Mouse (Mus musculus): ENCODE results near the gene Supt3. TPM values are rescaled to one million over a fixed set of nuclear protein-coding genes. Genes with fewer than 3 reads are reported as not detected.
A peak's percentile ranks its signal among the peaks of the same experiment; 100 is the strongest.

Gene Supt3
- total and polyA plus RNA-seq, 2 experiments from 2014 or later, result 3.2 to 24.5 TPM

DNA sequence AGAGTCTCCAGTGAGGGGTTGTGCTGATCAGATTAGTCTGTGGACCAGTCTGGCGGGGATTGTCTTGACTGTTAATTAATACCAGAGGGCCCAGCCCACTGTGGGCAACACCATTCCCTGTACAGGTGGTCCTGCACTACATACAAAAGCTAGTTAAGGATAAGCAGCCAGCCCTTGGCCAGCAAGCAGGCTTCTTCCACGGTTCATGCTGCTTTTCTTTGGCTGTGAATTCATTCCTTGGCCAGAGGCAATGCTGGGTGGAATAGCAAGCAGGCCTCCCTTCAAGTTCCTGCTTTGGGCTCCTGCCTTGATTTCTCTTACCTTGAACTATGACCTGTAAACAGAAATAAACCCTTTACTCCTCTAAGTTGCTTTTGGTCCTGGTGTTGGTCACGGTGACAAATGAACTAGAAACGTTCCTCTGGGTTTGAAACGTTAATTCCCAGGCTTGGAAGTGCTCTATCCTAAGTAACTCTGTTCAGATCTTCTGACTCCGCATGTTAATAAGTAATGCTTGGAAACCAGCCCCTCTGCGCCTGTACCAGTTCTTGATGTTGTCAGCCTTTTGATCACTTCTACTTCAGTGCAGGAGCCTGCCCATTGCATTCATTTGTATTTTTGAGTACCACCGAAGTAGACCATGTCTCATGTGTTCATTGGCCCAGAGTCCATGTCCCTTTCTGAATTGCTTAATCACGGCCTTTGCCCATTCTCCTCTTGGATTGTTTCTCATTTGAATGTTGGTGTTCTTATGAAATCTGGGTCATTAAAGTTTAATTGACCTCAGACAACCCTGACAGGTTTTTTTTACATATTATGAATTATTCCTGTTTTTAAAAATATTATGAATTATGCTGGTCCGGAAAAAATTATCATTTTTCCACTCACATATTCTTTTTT lies 356.8 kb downstream of the Supt3 start:
- no peak for ATAC-seq
- no peak overlapping the region for H3K4me3 ChIP-seq (ENCODE audit: low read depth, low read length)
- DNase-seq, result no peak
- H3K4me1 ChIP-seq (ENCODE audit: insufficient read depth), result no peaks in the 10 kb centered on the region
- no peak for TF ChIP-seq CTCF (IDR thresholded peaks at IDR 0.05; ENCODE audit: low read depth)
- H3K9ac ChIP-seq, result no peak overlapping the region
- H3K36me3 ChIP-seq (ENCODE audit: insufficient read depth), result no peaks in the 10 kb centered on the region
- no peak overlapping the region for H3K4me2 ChIP-seq (ENCODE audit: low read depth)
- H3K27me3 ChIP-seq (ENCODE audit: insufficient read depth, low read length), result no peaks in the 10 kb centered on the region
- WGBS, result 83% methylated on average over 10 of the region's 10 CpGs
- no peaks in the 10 kb centered on the region for H3K9me3 ChIP-seq (ENCODE audit: low read length)
- no peak overlapping the region for H3K27ac ChIP-seq (ENCODE audit: low read depth, low read length)

DNA sequence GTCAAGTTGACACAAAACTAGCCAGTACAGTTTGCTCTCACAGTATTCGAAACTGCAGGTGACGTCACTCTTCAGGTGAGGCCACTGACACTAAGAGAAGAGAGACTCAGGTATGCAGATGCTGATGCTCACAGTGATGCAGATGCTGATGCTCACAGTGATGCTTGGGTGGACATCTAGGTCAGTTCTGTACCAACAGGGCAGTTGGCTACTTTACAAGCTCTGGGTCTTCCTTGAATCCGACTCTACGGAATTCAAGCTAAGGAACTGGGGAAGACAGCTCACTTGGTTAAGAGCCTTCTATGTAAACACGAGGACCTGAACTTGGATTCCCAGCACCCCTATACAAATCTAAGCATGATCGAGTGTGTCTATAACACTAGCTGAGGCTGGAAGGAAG lies 359.5 kb downstream of the Supt3 start:
- no peaks in the 10 kb centered on the region for H3K4me1 ChIP-seq (ENCODE audit: insufficient read depth)
- no peaks in the 10 kb centered on the region for H3K36me3 ChIP-seq (ENCODE audit: insufficient read depth)
- no peak for ATAC-seq
- H3K27me3 ChIP-seq (ENCODE audit: insufficient read depth, low read length), result no peaks in the 10 kb centered on the region
- H3K27ac ChIP-seq (ENCODE audit: low read depth, low read length), result no peak overlapping the region
- WGBS, result 89% methylated on average over 6 of the region's 6 CpGs
- no peak for TF ChIP-seq CTCF (IDR thresholded peaks at IDR 0.05; ENCODE audit: low read depth)
- no peak overlapping the region for H3K9ac ChIP-seq
- DNase-seq, result no peak
- H3K4me2 ChIP-seq (ENCODE audit: low read depth), result no peak overlapping the region
- no peaks in the 10 kb centered on the region for H3K9me3 ChIP-seq (ENCODE audit: low read length)
- H3K4me3 ChIP-seq (ENCODE audit: low read depth, low read length), result no peak overlapping the region

DNA sequence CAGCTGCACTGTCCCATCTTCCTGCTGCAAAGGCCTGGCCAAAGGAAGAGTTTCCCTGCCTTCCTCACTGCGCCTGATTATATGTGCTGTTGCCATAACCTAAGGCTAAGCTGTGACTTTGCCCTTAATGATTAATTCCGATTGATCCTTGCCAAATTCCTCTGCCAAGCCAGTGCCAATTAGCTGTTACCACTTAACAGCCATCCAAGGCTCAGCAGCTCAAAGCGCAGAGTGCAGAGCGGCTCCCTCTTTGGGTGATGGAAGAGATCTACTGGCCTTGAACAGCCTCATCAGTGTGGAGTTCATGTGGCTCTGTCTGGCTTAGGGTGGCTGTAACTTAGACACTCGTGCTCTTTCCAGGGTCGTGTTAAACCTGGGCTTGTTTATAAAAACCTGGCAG lies 366.1 kb downstream of the Supt3 start:
- DNase-seq (peak; percentile 24), ATAC-seq (peak; percentile 48; the same call in 1 of the 2 replicates)
- peak; percentile 29; the same call in 1 of the 2 replicates for TF ChIP-seq CTCF (IDR thresholded peaks at IDR 0.05; ENCODE audit: low read depth)
- Histone ChIP-seq H3K4me2 (ENCODE audit: low read depth) (no peak overlapping the region), H3K4me1 (ENCODE audit: insufficient read depth) (no peaks in the 10 kb centered on the region), H3K4me3 (ENCODE audit: low read depth, low read length) (no peak overlapping the region), H3K27me3 (ENCODE audit: insufficient read depth, low read length) (no peaks in the 10 kb centered on the region), H3K36me3 (ENCODE audit: insufficient read depth) (no peaks in the 10 kb centered on the region), H3K9ac (no peak overlapping the region), H3K27ac (ENCODE audit: low read depth, low read length) (no peak overlapping the region), H3K9me3 (ENCODE audit: low read length) (no peaks in the 10 kb centered on the region)
- 66% methylated on average over 6 of the region's 6 CpGs for WGBS

DNA sequence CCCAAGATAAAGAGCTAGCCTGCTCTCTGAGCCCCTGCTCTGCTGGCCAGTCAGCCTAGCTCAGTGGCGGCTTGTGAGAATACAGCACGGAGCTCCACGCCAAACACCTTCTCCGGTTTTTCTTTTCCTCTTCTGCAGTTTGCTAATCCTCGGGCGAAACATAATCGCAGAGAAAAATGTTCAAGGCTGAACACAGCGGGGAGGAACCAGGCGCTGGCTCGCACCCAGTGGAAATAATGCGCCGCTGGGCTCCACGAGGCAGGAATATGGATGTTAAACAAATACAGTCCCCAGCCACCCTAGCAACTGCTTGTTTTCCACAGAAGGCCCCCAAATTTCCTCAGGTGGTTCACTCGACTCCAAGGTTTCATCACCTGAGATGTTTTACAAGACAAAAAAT lies 367.7 kb downstream of the Supt3 start:
- ATAC-seq, result no peak
- no peak overlapping the region for H3K4me2 ChIP-seq (ENCODE audit: low read depth)
- WGBS, result 81% methylated on average over 14 of the region's 14 CpGs
- H3K9ac ChIP-seq, result no peak overlapping the region
- H3K27ac ChIP-seq (ENCODE audit: low read depth, low read length), result no peak overlapping the region
- no peak for DNase-seq
- H3K27me3 ChIP-seq (ENCODE audit: insufficient read depth, low read length), result no peaks in the 10 kb centered on the region
- no peaks in the 10 kb centered on the region for H3K4me1 ChIP-seq (ENCODE audit: insufficient read depth)
- H3K9me3 ChIP-seq (ENCODE audit: low read length), result no peaks in the 10 kb centered on the region
- H3K36me3 ChIP-seq (ENCODE audit: insufficient read depth), result no peaks in the 10 kb centered on the region
- no peak for TF ChIP-seq CTCF (IDR thresholded peaks at IDR 0.05; ENCODE audit: low read depth)
- H3K4me3 ChIP-seq (ENCODE audit: low read depth, low read length), result no peak overlapping the region

DNA sequence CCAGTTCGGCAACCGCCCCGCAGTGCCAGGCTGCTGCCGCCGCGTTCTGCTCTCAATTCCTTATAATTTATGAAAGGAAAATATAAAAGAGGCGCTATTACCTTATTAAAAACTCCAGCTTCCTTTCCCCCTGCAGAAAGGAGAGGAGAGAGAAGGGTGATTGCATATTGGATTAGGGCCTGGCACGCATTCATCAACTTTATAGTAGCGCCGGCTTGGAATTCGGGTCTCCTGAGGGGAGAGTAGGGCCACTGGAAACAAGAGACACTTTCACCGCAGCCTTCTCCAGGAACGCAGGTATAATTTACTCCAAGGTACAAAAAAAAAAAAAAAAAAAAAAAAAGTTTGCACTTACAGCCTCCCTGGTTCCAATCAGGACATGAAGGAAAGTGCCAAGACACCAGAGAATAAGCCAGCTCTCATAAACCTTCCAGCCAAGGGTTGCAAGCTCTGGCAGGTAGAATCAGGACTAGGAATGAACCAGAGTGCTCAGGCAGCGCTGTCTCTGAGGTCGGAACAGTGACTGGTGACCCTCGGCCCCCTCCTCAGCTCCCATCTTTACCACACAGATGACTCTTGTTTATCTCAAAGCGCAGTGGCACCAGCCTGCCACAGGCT lies 374.5 kb downstream of the Supt3 start:
- Histone ChIP-seq H3K9me3 (ENCODE audit: low read length) (no peaks in the 10 kb centered on the region), H3K9ac (no peak overlapping the region), H3K27me3 (ENCODE audit: insufficient read depth, low read length) (no peaks in the 10 kb centered on the region), H3K27ac (ENCODE audit: low read depth, low read length) (no peak overlapping the region), H3K4me2 (ENCODE audit: low read depth) (no peak overlapping the region), H3K4me3 (ENCODE audit: low read depth, low read length) (no peak overlapping the region), H3K36me3 (ENCODE audit: insufficient read depth) (no peaks in the 10 kb centered on the region), H3K4me1 (ENCODE audit: insufficient read depth) (no peaks in the 10 kb centered on the region)
- ATAC-seq, result no peak
- 78% methylated on average over 17 of the region's 17 CpGs for WGBS
- TF ChIP-seq CTCF (IDR thresholded peaks at IDR 0.05; ENCODE audit: low read depth), result no peak
- DNase-seq, result no peak

DNA sequence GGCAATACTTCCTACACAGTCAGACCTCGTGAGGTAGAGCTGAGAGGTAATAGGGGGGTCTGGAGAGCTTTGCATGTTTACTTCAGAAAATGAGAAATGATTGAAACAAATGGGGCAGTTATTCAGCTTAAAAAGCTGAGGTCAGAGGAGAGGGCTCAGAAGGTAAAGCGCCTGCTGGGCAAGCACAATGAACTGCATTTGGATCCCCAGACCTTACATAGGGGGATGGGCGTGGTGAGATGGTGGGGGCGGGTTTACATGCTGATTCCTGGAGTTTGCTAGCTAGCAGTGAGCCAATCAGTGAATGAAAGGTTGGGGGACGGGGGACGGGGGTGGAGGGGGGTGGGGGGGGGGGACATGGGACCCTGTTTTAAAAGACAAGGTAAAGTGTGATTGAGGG lies 376.8 kb downstream of the Supt3 start:
- Histone ChIP-seq H3K36me3 (ENCODE audit: insufficient read depth) (no peaks in the 10 kb centered on the region), H3K27ac (ENCODE audit: low read depth, low read length) (no peak overlapping the region), H3K4me3 (ENCODE audit: low read depth, low read length) (no peak overlapping the region), H3K9me3 (ENCODE audit: low read length) (no peaks in the 10 kb centered on the region), H3K27me3 (ENCODE audit: insufficient read depth, low read length) (no peaks in the 10 kb centered on the region), H3K4me2 (ENCODE audit: low read depth) (no peak overlapping the region), H3K9ac (no peak overlapping the region), H3K4me1 (ENCODE audit: insufficient read depth) (no peaks in the 10 kb centered on the region)
- no peak for TF ChIP-seq CTCF (IDR thresholded peaks at IDR 0.05; ENCODE audit: low read depth)
- DNase-seq, result no peak
- ATAC-seq, result no peak
- 10% methylated on average over 6 of the region's 6 CpGs for WGBS

DNA sequence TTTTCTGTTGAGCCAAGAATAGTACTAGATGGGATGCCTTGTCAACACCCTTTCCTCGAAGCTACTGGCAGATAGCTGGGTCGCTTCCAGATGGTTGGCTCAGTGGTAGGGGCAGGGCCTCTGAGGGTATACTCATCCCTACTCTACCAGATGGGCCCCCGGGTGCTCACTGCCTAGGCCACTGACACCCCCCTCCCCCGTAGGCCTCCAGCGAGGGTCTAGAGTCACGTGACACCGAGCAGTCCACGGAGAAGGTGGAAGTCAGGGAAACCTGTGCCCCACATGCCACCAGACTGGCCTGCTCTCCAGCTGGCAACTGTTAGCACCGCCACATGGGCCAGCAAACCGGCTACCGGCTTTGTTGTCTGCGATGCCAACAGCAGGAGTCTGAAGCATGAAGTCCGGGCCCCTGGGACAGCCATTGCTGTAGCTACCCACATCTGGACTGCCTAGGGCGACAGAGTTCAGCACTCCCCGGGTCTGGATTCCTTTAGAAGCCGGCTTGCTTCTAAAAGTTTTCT lies 381.3 kb downstream of the Supt3 start:
- peak; percentile 65 for ATAC-seq
- H3K9me3 ChIP-seq (ENCODE audit: low read length), result no peaks in the 10 kb centered on the region
- no peak for TF ChIP-seq CTCF (IDR thresholded peaks at IDR 0.05; ENCODE audit: low read depth)
- DNase-seq, result no peak
- H3K4me3 ChIP-seq (ENCODE audit: low read depth, low read length), result no peak overlapping the region
- no peaks in the 10 kb centered on the region for H3K27me3 ChIP-seq (ENCODE audit: insufficient read depth, low read length)
- H3K9ac ChIP-seq, result no peak overlapping the region
- no peaks in the 10 kb centered on the region for H3K4me1 ChIP-seq (ENCODE audit: insufficient read depth)
- no peak overlapping the region for H3K27ac ChIP-seq (ENCODE audit: low read depth, low read length)
- whole genome bisulfite sequencing, result 72% methylated on average over 16 of the region's 16 CpGs
- H3K36me3 ChIP-seq (ENCODE audit: insufficient read depth), result no peaks in the 10 kb centered on the region
- no peak overlapping the region for H3K4me2 ChIP-seq (ENCODE audit: low read depth)

All from forebrain, postnatal 0 days (tissue).